Mouse (Mus musculus): ENCODE data around the gene Lyve1. TPM values are rescaled to one million over a fixed set of nuclear protein-coding genes. Genes with fewer than 3 reads are reported as not detected.

Gene Lyve1
- polyA plus RNA-seq, 1 experiment from 2014 or later: 1.2 TPM

GRCm38 (mm10) chr7:110851541-110852203 is 11.4 kb downstream of the Lyve1 start:
- WGBS: 68% methylated on average over 7 of the region's 7 CpGs
- H3K9ac ChIP-seq: no peak overlapping the region
- no peaks in the 10 kb centered on the region for H3K9me3 ChIP-seq
- no peaks in the 10 kb centered on the region for H3K36me3 ChIP-seq
- H3K4me2 ChIP-seq (replicated peaks): no peak overlapping the region
- no peaks in the 10 kb centered on the region for H3K27me3 ChIP-seq
- H3K4me3 ChIP-seq: no peak overlapping the region
- H3K27ac ChIP-seq: no peak overlapping the region
- peaks cover 5% of the 10 kb centered on the region for H3K4me1 ChIP-seq
- ATAC-seq (ENCODE audit: insufficient number of reproducible peaks, insufficient read depth, low FRiP score, low TSS enrichment): no peak

- Histone ChIP-seq H3K4me1 (peaks cover 8% of the 10 kb centered on the region), H3K27ac (no peak overlapping the region), H3K4me2 (replicated peaks) (no peak overlapping the region), H3K36me3 (no peaks in the 10 kb centered on the region), H3K9ac (no peak overlapping the region), H3K4me3 (no peak overlapping the region), H3K9me3 (no peaks in the 10 kb centered on the region), H3K27me3 (no peaks in the 10 kb centered on the region)
- ATAC-seq (ENCODE audit: insufficient number of reproducible peaks, insufficient read depth, low FRiP score, low TSS enrichment): no peak
- 89% methylated on average over 1 of the region's 1 CpGs for WGBS
Observed at GRCm38 (mm10) chr7:110848371-110848770, 14.7 kb downstream of the Lyve1 start.

GRCm38 (mm10) chr7:110847321-110847720 is 15.7 kb downstream of the Lyve1 start:
- no peak overlapping the region for H3K27ac ChIP-seq
- peaks cover 10% of the 10 kb centered on the region for H3K4me1 ChIP-seq
- no peak for ATAC-seq (ENCODE audit: insufficient number of reproducible peaks, insufficient read depth, low FRiP score, low TSS enrichment)
- no peaks in the 10 kb centered on the region for H3K27me3 ChIP-seq
- no peak overlapping the region for H3K4me2 ChIP-seq (replicated peaks)
- no peak overlapping the region for H3K4me3 ChIP-seq
- 61% methylated on average over 2 of the region's 2 CpGs for WGBS
- H3K36me3 ChIP-seq: no peaks in the 10 kb centered on the region
- H3K9ac ChIP-seq: no peak overlapping the region
- no peaks in the 10 kb centered on the region for H3K9me3 ChIP-seq

GRCm38 (mm10) chr7:110843916-110844874 is 18.8 kb downstream of the Lyve1 start, which contains the start of gene Rnf141:
Gene Rnf141 (minus strand): TSS chr7:110844457.
- Histone ChIP-seq H3K9me3 (no peaks in the 10 kb centered on the region), H3K4me2 (replicated peaks) (peak within 1 kb of the TSS; percentile 83), H3K27me3 (no peaks in the 10 kb centered on the region), H3K9ac (peak within 1 kb of the TSS; percentile 66), H3K27ac (peak within 1 kb of the TSS; percentile 88), H3K4me3 (peak within 1 kb of the TSS; percentile 74), H3K36me3 (no peaks in the 10 kb centered on the region), H3K4me1 (peaks cover 5% of the 10 kb centered on the region)
- ATAC-seq (ENCODE audit: insufficient number of reproducible peaks, insufficient read depth, low FRiP score, low TSS enrichment): peak; percentile 96
- WGBS: under 1% methylated on average over 42 of the region's 42 CpGs

GRCm38 (mm10) chr7:110840332-110840731 is 22.7 kb downstream of the Lyve1 start:
- no peak overlapping the region for H3K9ac ChIP-seq
- peaks cover 5% of the 10 kb centered on the region for H3K4me1 ChIP-seq
- WGBS: 78% methylated on average over 4 of the region's 4 CpGs

GRCm38 (mm10) chr7:110834522-110834921 is 28.5 kb downstream of the Lyve1 start:
- H3K4me1 ChIP-seq: no peaks in the 10 kb centered on the region
- WGBS: 57% methylated on average over 3 of the region's 3 CpGs
- ATAC-seq (ENCODE audit: insufficient number of reproducible peaks, insufficient read depth, low FRiP score, low TSS enrichment): no peak

More at GRCm38 (mm10) chr7:110840332-110840731, 22.7 kb downstream of the Lyve1 start:
- Histone ChIP-seq H3K27ac (no peak overlapping the region), H3K4me3 (no peak overlapping the region), H3K27me3 (no peaks in the 10 kb centered on the region), H3K4me2 (replicated peaks) (no peak overlapping the region), H3K9me3 (no peaks in the 10 kb centered on the region), H3K36me3 (0 out of 2 replicates have a peak, but pooled peaks cover 3% of the 10 kb centered on the region)
- ATAC-seq (ENCODE audit: insufficient number of reproducible peaks, insufficient read depth, low FRiP score, low TSS enrichment): no peak

GRCm38 (mm10) chr7:110834018-110834417 is 29.0 kb downstream of the Lyve1 start:
- H3K4me1 ChIP-seq: no peaks in the 10 kb centered on the region
- WGBS: 97% methylated on average over 1 of the region's 1 CpGs
- no peaks in the 10 kb centered on the region for H3K27me3 ChIP-seq
- H3K27ac ChIP-seq: no peak overlapping the region
- no peak for ATAC-seq (ENCODE audit: insufficient number of reproducible peaks, insufficient read depth, low FRiP score, low TSS enrichment)
- H3K36me3 ChIP-seq: peaks cover 9% of the 10 kb centered on the region; the same call in 1 of the 2 replicates
- H3K9ac ChIP-seq: no peak overlapping the region
- no peak overlapping the region for H3K4me3 ChIP-seq
- H3K9me3 ChIP-seq: no peaks in the 10 kb centered on the region
- H3K4me2 ChIP-seq (replicated peaks): no peak overlapping the region

More at GRCm38 (mm10) chr7:110834522-110834921, 28.5 kb downstream of the Lyve1 start:
- Histone ChIP-seq H3K9me3 (no peaks in the 10 kb centered on the region), H3K27ac (no peak overlapping the region), H3K4me3 (no peak overlapping the region), H3K27me3 (no peaks in the 10 kb centered on the region), H3K9ac (no peak overlapping the region), H3K36me3 (0 out of 2 replicates have a peak, but pooled peaks cover 7% of the 10 kb centered on the region), H3K4me2 (replicated peaks) (no peak overlapping the region)

- H3K4me3 ChIP-seq: no peak overlapping the region
- no peaks in the 10 kb centered on the region for H3K9me3 ChIP-seq
- no peak overlapping the region for H3K27ac ChIP-seq
- 81% methylated on average over 1 of the region's 1 CpGs for WGBS
- H3K36me3 ChIP-seq: peaks cover 13% of the 10 kb centered on the region; the same call in 1 of the 2 replicates
- no peak overlapping the region for H3K4me2 ChIP-seq (replicated peaks)
- H3K4me1 ChIP-seq: no peaks in the 10 kb centered on the region
- no peak for ATAC-seq (ENCODE audit: insufficient number of reproducible peaks, insufficient read depth, low FRiP score, low TSS enrichment)
- no peak overlapping the region for H3K9ac ChIP-seq
- no peaks in the 10 kb centered on the region for H3K27me3 ChIP-seq
Observed at GRCm38 (mm10) chr7:110833024-110833423, 30.0 kb downstream of the Lyve1 start.

- 86% methylated on average over 8 of the region's 8 CpGs for WGBS
- H3K27ac ChIP-seq: no peak overlapping the region
- ATAC-seq (ENCODE audit: insufficient number of reproducible peaks, insufficient read depth, low FRiP score, low TSS enrichment): no peak
- H3K9me3 ChIP-seq: no peaks in the 10 kb centered on the region
- no peak overlapping the region for H3K9ac ChIP-seq
- no peaks in the 10 kb centered on the region for H3K27me3 ChIP-seq
- H3K36me3 ChIP-seq: peaks cover 6% of the 10 kb centered on the region; the same call in 1 of the 2 replicates
- no peak overlapping the region for H3K4me2 ChIP-seq (replicated peaks)
- H3K4me1 ChIP-seq: peaks cover 7% of the 10 kb centered on the region
- H3K4me3 ChIP-seq: no peak overlapping the region
Observed at GRCm38 (mm10) chr7:110823995-110824953, 38.8 kb downstream of the Lyve1 start.

GRCm38 (mm10) chr7:110823593-110823992 is 39.4 kb downstream of the Lyve1 start:
- H3K36me3 ChIP-seq: no peaks in the 10 kb centered on the region
- H3K27me3 ChIP-seq: no peaks in the 10 kb centered on the region
- H3K4me2 ChIP-seq (replicated peaks): no peak overlapping the region
- no peak overlapping the region for H3K9ac ChIP-seq
- no peak overlapping the region for H3K4me3 ChIP-seq
- 84% methylated on average over 4 of the region's 4 CpGs for WGBS
- H3K27ac ChIP-seq: no peak overlapping the region
- peaks cover 7% of the 10 kb centered on the region for H3K4me1 ChIP-seq
- H3K9me3 ChIP-seq: no peaks in the 10 kb centered on the region
- no peak for ATAC-seq (ENCODE audit: insufficient number of reproducible peaks, insufficient read depth, low FRiP score, low TSS enrichment)

GRCm38 (mm10) chr7:110823076-110823475 is 40.0 kb downstream of the Lyve1 start:
- H3K27ac ChIP-seq: no peak overlapping the region
- peaks cover 7% of the 10 kb centered on the region for H3K4me1 ChIP-seq
- no peak overlapping the region for H3K4me3 ChIP-seq
- ATAC-seq (ENCODE audit: insufficient number of reproducible peaks, insufficient read depth, low FRiP score, low TSS enrichment): no peak
- H3K27me3 ChIP-seq: no peaks in the 10 kb centered on the region
- H3K9me3 ChIP-seq: no peaks in the 10 kb centered on the region
- no peaks in the 10 kb centered on the region for H3K36me3 ChIP-seq
- H3K9ac ChIP-seq: no peak overlapping the region; the same call in 1 of the 2 replicates
- WGBS: 73% methylated on average over 8 of the region's 8 CpGs
- no peak overlapping the region for H3K4me2 ChIP-seq (replicated peaks)

All from embryonic facial prominence, embryonic 12.5 days (tissue).